Mouse (Mus musculus): Measurements from ENCODE around the gene Clba1. TPM values are rescaled to one million over a fixed set of nuclear protein-coding genes. Genes with fewer than 3 reads are reported as not detected.

The Clba1 gene
- total and polyA plus RNA-seq, 3 experiments: 15.2 to 21.4 TPM; not detected in 1

DNA sequence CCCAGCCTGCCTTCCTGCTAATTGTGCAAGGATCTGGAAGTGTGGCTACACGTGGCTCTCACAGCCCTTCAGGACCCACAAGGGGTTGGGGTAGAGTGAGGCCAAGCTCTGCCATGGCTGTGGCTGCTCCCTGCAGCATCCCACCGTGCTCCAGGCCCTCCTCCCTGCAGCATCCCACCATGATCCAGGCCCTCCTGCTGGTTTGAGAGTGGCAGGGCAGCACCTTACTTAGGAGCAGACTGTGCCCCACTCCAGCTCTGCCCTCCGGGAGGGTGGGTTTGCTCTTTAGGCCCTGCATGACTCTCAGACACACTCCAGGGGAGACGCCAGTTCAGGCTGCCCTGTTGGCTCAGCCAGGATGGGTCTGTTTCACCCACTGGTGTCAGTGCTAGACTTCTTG lies 38.3 kb upstream of the Clba1 start:
- no peak for TF ChIP-seq RCOR1 (IDR thresholded peaks at IDR 0.05; ENCODE audit: low read depth, low read length)
- no peak for TF ChIP-seq SIN3A (IDR thresholded peaks at IDR 0.05; ENCODE audit: low read length)
- no peak for TF ChIP-seq GABPA (IDR thresholded peaks at IDR 0.05; ENCODE audit: low read depth, low read length)
- TF ChIP-seq TCF12 (IDR thresholded peaks at IDR 0.05; ENCODE audit: low read depth, low read length): no peak
- TF ChIP-seq GATA1 (IDR thresholded peaks at IDR 0.05; ENCODE audit: low read depth, low read length): no peak
- TF ChIP-seq USF1 (IDR thresholded peaks at IDR 0.05; ENCODE audit: low read depth, low read length): no peak
- no peak for TF ChIP-seq MXI1 (IDR thresholded peaks at IDR 0.05; ENCODE audit: low read depth, low read length)
- no peak for TF ChIP-seq EP300 (IDR thresholded peaks at IDR 0.05; ENCODE audit: low read depth in 1 of 2, low read length in 2 of 2)
- TF ChIP-seq CTCF (IDR thresholded peaks at IDR 0.05 in 2 of 3, conservative IDR thresholded peaks at IDR 0.05 in 1 of 3; ENCODE audit: control insufficient read depth in 1 of 3, insufficient read depth in 1 of 3, low read depth in 2 of 3, low read length in 3 of 3, poor library complexity in 1 of 3, severe bottlenecking in 1 of 3): no peak
- TF ChIP-seq MAFK (IDR thresholded peaks at IDR 0.05; ENCODE audit: borderline replicate concordance, low read depth, low read length): no peak
- no peak for TF ChIP-seq KAT2A (conservative IDR thresholded peaks at IDR 0.05; ENCODE audit: low read depth, low read length)
- no peak for TF ChIP-seq ZNF384 (IDR thresholded peaks at IDR 0.05; ENCODE audit: low read depth, low read length)
- no peak for TF ChIP-seq NELFE (IDR thresholded peaks at IDR 0.05; ENCODE audit: low read depth, low read length)
- no peak for DNase-seq (ENCODE audit: low read depth, low spot score)
- no peaks in the 10 kb centered on the region for H3K27me3 ChIP-seq (ENCODE audit: control insufficient read depth in 1 of 2, insufficient read depth in 2 of 2, low read length in 2 of 2)
- H3K36me3 ChIP-seq (ENCODE audit: control insufficient read depth in 1 of 2, insufficient read depth in 2 of 2, low read length in 2 of 2): no peaks in the 10 kb centered on the region
- no peak overlapping the region for H3K9ac ChIP-seq (ENCODE audit: control insufficient read depth, low read depth, low read length, poor library complexity, severe bottlenecking)
- H3K79me2 ChIP-seq (ENCODE audit: control insufficient read depth, insufficient read depth, low read length, poor library complexity): no peaks in the 10 kb centered on the region
- no peak overlapping the region for H3K27ac ChIP-seq (ENCODE audit: control insufficient read depth, low read depth, low read length)
- no peaks in the 10 kb centered on the region for H3K4me1 ChIP-seq (ENCODE audit: control insufficient read depth in 1 of 2, insufficient read depth in 2 of 2, low read length in 2 of 2)
- peaks cover 1% of the 10 kb centered on the region; the same call in 1 of the 2 replicates for H3K9me3 ChIP-seq (replicated peaks; ENCODE audit: insufficient read depth, low read length)
- H3K4me3 ChIP-seq (ENCODE audit: control insufficient read depth in 1 of 2, insufficient read depth in 1 of 2, low read depth in 2 of 2, low read length in 2 of 2): no peak overlapping the region

DNA sequence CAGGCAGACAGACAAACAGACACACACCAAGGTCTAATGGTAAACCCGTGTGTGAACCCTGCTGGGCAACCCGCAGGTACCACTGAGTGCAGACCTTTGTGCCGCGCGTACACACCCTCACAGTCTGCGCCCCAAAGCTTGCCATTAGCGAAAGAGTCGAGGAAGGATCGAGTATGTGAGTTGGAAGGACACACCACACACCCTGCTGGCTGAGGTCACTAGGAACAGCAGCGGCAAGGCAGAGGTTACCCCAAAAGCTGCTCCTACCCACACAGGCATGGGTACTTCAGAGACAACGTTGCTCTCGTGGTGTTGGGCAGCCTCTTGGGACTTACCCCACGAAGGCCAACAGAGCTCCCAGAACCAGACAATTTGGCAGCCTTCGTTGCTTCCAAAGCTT lies 36.4 kb upstream of the Clba1 start:
- no peaks in the 10 kb centered on the region for H3K4me1 ChIP-seq (ENCODE audit: control insufficient read depth in 1 of 2, insufficient read depth in 2 of 2, low read length in 2 of 2)
- DNase-seq (ENCODE audit: low read depth, low spot score): no peak
- no peaks in the 10 kb centered on the region for H3K36me3 ChIP-seq (ENCODE audit: control insufficient read depth in 1 of 2, insufficient read depth in 2 of 2, low read length in 2 of 2)
- H3K4me3 ChIP-seq (ENCODE audit: control insufficient read depth in 1 of 2, insufficient read depth in 1 of 2, low read depth in 2 of 2, low read length in 2 of 2): no peak overlapping the region
- H3K79me2 ChIP-seq (ENCODE audit: control insufficient read depth, insufficient read depth, low read length, poor library complexity): no peaks in the 10 kb centered on the region
- TF ChIP-seq E2F4 (IDR thresholded peaks at IDR 0.05; ENCODE audit: borderline replicate concordance, low read depth, low read length): no peak
- TF ChIP-seq GATA1 (IDR thresholded peaks at IDR 0.05; ENCODE audit: low read depth, low read length): no peak
- no peak for TF ChIP-seq MYC (IDR thresholded peaks at IDR 0.05; ENCODE audit: low read depth, low read length)
- H3K27ac ChIP-seq (ENCODE audit: control insufficient read depth, low read depth, low read length): no peak overlapping the region
- H3K9me3 ChIP-seq (replicated peaks; ENCODE audit: insufficient read depth, low read length): peaks cover 3% of the 10 kb centered on the region; the same call in 1 of the 2 replicates
- H3K9ac ChIP-seq (ENCODE audit: control insufficient read depth, low read depth, low read length, poor library complexity, severe bottlenecking): no peak overlapping the region
- H3K27me3 ChIP-seq (ENCODE audit: control insufficient read depth in 1 of 2, insufficient read depth in 2 of 2, low read length in 2 of 2): no peaks in the 10 kb centered on the region

DNA sequence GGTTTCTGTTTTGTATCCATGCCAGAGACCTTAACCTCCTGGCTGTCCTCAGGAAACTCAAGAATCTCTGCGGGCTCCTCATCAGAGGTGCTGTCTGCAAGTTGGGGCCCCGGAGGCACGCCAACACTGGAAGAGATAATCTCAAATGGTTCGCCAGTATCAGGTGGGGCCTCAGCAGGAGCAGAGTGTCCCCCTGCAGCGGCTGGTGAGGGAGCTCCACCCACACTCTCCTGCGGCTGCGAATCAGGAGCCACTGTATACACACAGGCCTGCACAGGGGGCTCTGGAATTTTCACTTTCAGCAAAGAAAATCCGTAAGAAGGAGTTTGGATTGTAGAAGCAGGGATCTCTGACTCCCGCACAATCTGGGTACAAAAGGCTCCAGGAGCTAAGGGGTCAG lies 35.4 kb upstream of the Clba1 start:
- peaks cover 3% of the 10 kb centered on the region; the same call in 1 of the 2 replicates for H3K9me3 ChIP-seq (replicated peaks; ENCODE audit: insufficient read depth, low read length)
- no peaks in the 10 kb centered on the region for H3K27me3 ChIP-seq (ENCODE audit: control insufficient read depth in 1 of 2, insufficient read depth in 2 of 2, low read length in 2 of 2)
- no peaks in the 10 kb centered on the region for H3K4me1 ChIP-seq (ENCODE audit: control insufficient read depth in 1 of 2, insufficient read depth in 2 of 2, low read length in 2 of 2)
- H3K79me2 ChIP-seq (ENCODE audit: control insufficient read depth, insufficient read depth, low read length, poor library complexity): no peaks in the 10 kb centered on the region
- TF ChIP-seq MAFK (IDR thresholded peaks at IDR 0.05; ENCODE audit: borderline replicate concordance, low read depth, low read length) (no peak), BHLHE40 (IDR thresholded peaks at IDR 0.05; ENCODE audit: borderline replicate concordance, low read depth, low read length) (no peak), USF1 (IDR thresholded peaks at IDR 0.05; ENCODE audit: low read depth, low read length) (no peak), KAT2A (conservative IDR thresholded peaks at IDR 0.05; ENCODE audit: low read depth, low read length) (no peak), SIN3A (IDR thresholded peaks at IDR 0.05; ENCODE audit: low read length) (no peak), MEF2A (IDR thresholded peaks at IDR 0.05; ENCODE audit: extremely low read depth, insufficient replicate concordance, low read depth, low read length, poor library complexity, severe bottlenecking) (no peak), SMC3 (IDR thresholded peaks at IDR 0.05; ENCODE audit: low read depth, low read length) (no peak), TCF12 (IDR thresholded peaks at IDR 0.05; ENCODE audit: low read depth, low read length) (no peak), MYB (IDR thresholded peaks at IDR 0.05; ENCODE audit: low read depth, low read length) (no peak)
- no peak overlapping the region for H3K27ac ChIP-seq (ENCODE audit: control insufficient read depth, low read depth, low read length)
- DNase-seq (ENCODE audit: low read depth, low spot score): no peak
- no peak overlapping the region for H3K4me3 ChIP-seq (ENCODE audit: control insufficient read depth in 1 of 2, insufficient read depth in 1 of 2, low read depth in 2 of 2, low read length in 2 of 2)
- H3K36me3 ChIP-seq (ENCODE audit: control insufficient read depth in 1 of 2, insufficient read depth in 2 of 2, low read length in 2 of 2): no peaks in the 10 kb centered on the region
- no peak overlapping the region for H3K9ac ChIP-seq (ENCODE audit: control insufficient read depth, low read depth, low read length, poor library complexity, severe bottlenecking)

All from MEL (cell line).